Mouse (Mus musculus) forebrain, embryonic 12.5 days (tissue): Measurements from ENCODE around the gene Ldlr. TPM values are rescaled to one million over a fixed set of nuclear protein-coding genes. Genes with fewer than 3 reads are reported as not detected.
"Not testable (repeated sequence)": the region's sequence is repeated elsewhere in the genome, so short reads cannot be mapped to it uniquely, and the experiment has no call there.

Source experiments
- ATAC-seq: fragments of 200-750 bp; cut with Nextera tagmentation; 2 replicates; pipeline ENCODE4 v1.8.0; 2017; ENCODE audit warnings: moderate TSS enrichment; ENCODE audit not compliant: low FRiP score
- H3K27ac ChIP-seq: fragments of 300-500 bp; sonication (generic); 2 replicates; pipeline ENCODE4 v1.5.1; 2016; ENCODE audit warnings: mild to moderate bottlenecking
- H3K27me3 ChIP-seq: fragments of 300-500 bp; sonication (generic); 2 replicates; pipeline ENCODE4 v1.6.1; 2016; ENCODE audit warnings: mild to moderate bottlenecking
- H3K36me3 ChIP-seq: fragments of 300-500 bp; sonication (generic); replicated peaks from 2 replicates; pipeline ENCODE4 v1.6.1; 2016; ENCODE audit warnings: mild to moderate bottlenecking
- H3K4me1 ChIP-seq: fragments of 300-500 bp; sonication (generic); 2 replicates; pipeline ENCODE4 v1.6.1; 2016
- H3K4me2 ChIP-seq: fragments of 300-500 bp; sonication (generic); 2 replicates; pipeline ENCODE4 v1.6.1; 2016; ENCODE audit warnings: mild to moderate bottlenecking, moderate library complexity
- H3K4me3 ChIP-seq: fragments of 300-500 bp; sonication (generic); replicated peaks from 2 replicates; pipeline ENCODE4 v1.5.1; 2016; ENCODE audit warnings: mild to moderate bottlenecking
- H3K9ac ChIP-seq: fragments of 300-500 bp; sonication (generic); 2 replicates; pipeline ENCODE4 v1.6.1; 2016; ENCODE audit warnings: mild to moderate bottlenecking
- H3K9me3 ChIP-seq: fragments of 300-500 bp; sonication (generic); 2 replicates; pipeline ENCODE4 v1.6.1; 2016
- WGBS: fragments of 180-500 bp; shearing (Covaris S2); methylation state at CpG from one replicate; pipeline ENCODE4 v1.1.7; 2016; 5-methylcytosine and 5-hydroxymethylcytosine counted together
- polyA plus RNA-seq: library from polyadenylated mRNA; unstranded; fragments of >200 nt; fragmentation: Nextera tagmentation; extraction: Ambion mirVana; gene quantifications from 2 replicates; pipeline ENCODE4 v1.2.1, GENCODE M21; 2016

Gene Ldlr
- polyA plus RNA-seq, 1 experiment from 2014 or later: 40.3 TPM

DNA sequence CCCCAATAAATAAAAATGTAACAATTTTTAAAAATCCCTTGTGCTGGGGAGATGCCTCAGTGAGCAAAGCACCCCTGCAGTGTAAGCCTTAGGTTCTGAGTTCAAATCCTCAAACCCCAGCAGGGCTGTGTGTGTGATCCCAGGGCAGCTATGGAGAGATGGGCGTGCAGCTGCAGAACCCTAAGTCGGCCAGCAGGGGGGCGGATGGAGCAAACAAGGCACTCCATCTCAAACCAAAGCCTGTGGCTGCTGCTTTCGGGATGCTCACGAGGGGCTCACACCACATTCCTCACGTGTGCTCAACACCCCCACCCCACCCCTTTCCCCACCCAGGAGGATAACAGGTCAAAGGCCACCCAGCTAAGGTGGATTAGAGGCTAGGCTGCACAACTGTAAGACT is 63.6 kb downstream of the Ldlr start:
- no peak overlapping the region for H3K27ac ChIP-seq
- 7% methylated on average over 6 of the region's 6 CpGs for WGBS
- H3K27me3 ChIP-seq: no peaks in the 10 kb centered on the region
- H3K4me2 ChIP-seq: 0 out of 2 replicates have a peak overlapping the region, but pooled peaks have one; percentile 2
- no peaks in the 10 kb centered on the region for H3K4me1 ChIP-seq
- no peaks in the 10 kb centered on the region for H3K9me3 ChIP-seq
- peak; percentile 39; the same call in 1 of the 2 replicates for ATAC-seq
- H3K36me3 ChIP-seq: 0 out of 2 replicates have a peak, but pooled peaks cover 5% of the 10 kb centered on the region
- peak overlapping the region; percentile 25; the same call in 1 of the 2 replicates for H3K9ac ChIP-seq
- H3K4me3 ChIP-seq: no peak overlapping the region

- Histone ChIP-seq H3K27me3 (no peaks in the 10 kb centered on the region), H3K9ac (no peak overlapping the region), H3K4me3 (no peak overlapping the region), H3K27ac (no peak overlapping the region), H3K9me3 (no peaks in the 10 kb centered on the region), H3K36me3 (0 out of 2 replicates have a peak, but pooled peaks cover 5% of the 10 kb centered on the region), H3K4me1 (no peaks in the 10 kb centered on the region), H3K4me2 (no peak overlapping the region)
- WGBS: 88% methylated on average over 5 of the region's 5 CpGs
- ATAC-seq: no peak
These were observed 64.4 kb downstream of the Ldlr start for GRCm38 (mm10) chr9:21787654-21788053.

DNA sequence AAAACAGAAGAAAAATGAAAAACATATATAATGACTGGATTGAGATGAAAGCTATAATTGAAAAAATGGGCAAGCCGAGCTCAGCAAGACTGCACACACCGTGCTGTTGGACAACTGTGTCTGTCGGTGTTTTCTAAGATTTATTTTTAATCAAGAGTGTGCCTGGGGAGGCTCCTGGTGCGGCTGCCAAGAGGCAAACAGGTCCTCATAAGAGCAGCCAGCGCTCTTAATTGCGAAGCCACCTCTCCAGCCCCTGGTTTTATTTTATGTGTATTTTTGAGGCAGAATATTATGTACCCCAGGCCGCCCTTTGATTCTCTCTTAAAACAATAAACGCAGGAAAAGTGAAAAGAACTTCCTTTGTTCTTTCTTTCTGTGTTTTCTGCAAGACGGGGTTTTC is 65.0 kb downstream of the Ldlr start:
- H3K27me3 ChIP-seq: no peaks in the 10 kb centered on the region
- ATAC-seq: no peak
- H3K9ac ChIP-seq: no peak overlapping the region
- 83% methylated on average over 9 of the region's 9 CpGs for WGBS
- H3K36me3 ChIP-seq: peaks cover 6% of the 10 kb centered on the region; the same call in 1 of the 2 replicates
- H3K27ac ChIP-seq: no peak overlapping the region
- no peak overlapping the region for H3K4me2 ChIP-seq
- no peaks in the 10 kb centered on the region for H3K4me1 ChIP-seq
- H3K9me3 ChIP-seq: no peaks in the 10 kb centered on the region
- H3K4me3 ChIP-seq: no peak overlapping the region

DNA sequence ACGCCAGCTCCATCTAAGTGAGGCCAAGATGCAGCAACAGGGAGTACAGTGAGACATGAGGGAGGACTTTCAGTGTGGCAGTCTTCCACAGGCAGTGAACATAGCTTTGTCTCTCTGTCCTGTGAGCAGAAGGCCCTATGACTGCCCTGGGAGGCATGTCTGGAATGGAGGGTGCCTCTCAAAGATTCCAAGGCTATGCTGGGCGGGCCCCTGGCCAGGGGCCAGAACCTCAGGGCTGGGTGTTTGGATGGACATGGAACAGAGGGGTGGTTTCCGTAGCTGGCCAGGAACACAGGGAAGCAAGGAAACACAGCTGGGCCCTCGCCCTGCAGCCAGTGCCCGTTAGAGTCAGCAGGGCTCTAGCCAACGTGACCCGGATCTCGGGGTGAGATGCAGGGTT is 68.6 kb downstream of the Ldlr start:
- H3K27me3 ChIP-seq: no peaks in the 10 kb centered on the region
- no peak overlapping the region for H3K4me2 ChIP-seq
- 91% methylated on average over 8 of the region's 8 CpGs for WGBS
- no peak for ATAC-seq
- no peak overlapping the region for H3K4me3 ChIP-seq
- peaks cover 17% of the 10 kb centered on the region for H3K36me3 ChIP-seq
- H3K4me1 ChIP-seq: peaks cover 6% of the 10 kb centered on the region
- no peaks in the 10 kb centered on the region for H3K9me3 ChIP-seq
- H3K9ac ChIP-seq: no peak overlapping the region
- H3K27ac ChIP-seq: no peak overlapping the region

GRCm38 (mm10) chr9:21792644-21793043 is 69.4 kb downstream of the Ldlr start:
- no peaks in the 10 kb centered on the region for H3K27me3 ChIP-seq
- H3K27ac ChIP-seq: 0 out of 2 replicates have a peak overlapping the region, but pooled peaks have one; percentile 5
- no peak overlapping the region for H3K4me2 ChIP-seq
- WGBS: 83% methylated on average over 8 of the region's 8 CpGs
- no peak overlapping the region for H3K9ac ChIP-seq
- ATAC-seq: no peak
- H3K9me3 ChIP-seq: no peaks in the 10 kb centered on the region
- peaks cover 13% of the 10 kb centered on the region for H3K4me1 ChIP-seq
- H3K4me3 ChIP-seq: no peak overlapping the region
- H3K36me3 ChIP-seq: peaks cover 17% of the 10 kb centered on the region

DNA sequence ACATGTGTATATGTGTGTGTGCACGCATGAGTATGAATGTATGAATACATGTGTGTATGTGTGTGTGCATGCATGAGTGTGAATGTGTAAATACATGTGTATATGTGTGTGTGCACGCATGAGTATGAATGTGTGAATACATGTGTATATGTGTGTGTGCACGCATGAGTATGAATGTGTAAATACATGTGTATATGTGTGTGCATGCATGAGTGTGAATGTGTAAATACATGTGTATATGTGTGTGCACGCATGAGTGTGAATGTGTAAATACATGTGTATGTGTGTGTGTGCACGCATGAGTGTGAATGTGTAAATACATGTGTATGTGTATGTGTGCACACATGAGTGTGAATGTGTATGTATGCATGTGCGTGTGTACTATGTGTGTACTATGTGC is 70.2 kb downstream of the Ldlr start:
- peaks cover 18% of the 10 kb centered on the region for H3K4me1 ChIP-seq
- H3K4me2 ChIP-seq, H3K9me3 ChIP-seq, H3K27ac ChIP-seq, ATAC-seq, H3K4me3 ChIP-seq, H3K27me3 ChIP-seq, H3K9ac ChIP-seq: not testable (repeated sequence)
- WGBS: 97% methylated on average over 6 of the region's 6 CpGs
- H3K36me3 ChIP-seq: peaks cover 17% of the 10 kb centered on the region

DNA sequence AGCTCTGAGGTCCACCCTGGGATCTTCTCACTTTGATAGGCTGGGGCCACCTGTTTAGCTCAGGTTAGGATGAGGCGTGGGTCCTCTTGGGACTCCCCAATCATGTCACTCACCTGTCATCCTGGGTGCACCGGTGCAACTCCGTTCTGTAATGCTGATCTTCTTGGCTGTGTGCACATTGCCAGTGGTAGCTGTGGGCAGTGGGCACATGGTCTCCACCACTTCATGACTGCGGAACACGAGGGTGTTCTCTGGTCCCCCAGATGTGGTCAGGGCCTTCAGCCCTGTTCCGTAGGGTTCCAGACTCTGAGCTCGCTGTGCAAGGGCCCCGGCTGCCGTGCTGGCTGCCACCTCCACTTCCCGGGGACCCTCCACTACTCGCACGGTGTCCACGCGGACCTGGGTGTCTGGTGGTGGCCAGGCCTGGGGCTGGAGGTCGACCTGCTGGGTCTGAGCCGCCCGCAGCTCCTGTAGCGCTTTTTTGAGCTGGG is 71.1 kb downstream of the Ldlr start:
- Histone ChIP-seq H3K27ac (no peak overlapping the region), H3K9me3 (no peaks in the 10 kb centered on the region), H3K4me2 (no peak overlapping the region), H3K4me3 (no peak overlapping the region), H3K27me3 (peaks cover 3% of the 10 kb centered on the region; the same call in 1 of the 2 replicates), H3K4me1 (peaks cover 22% of the 10 kb centered on the region), H3K36me3 (peaks cover 14% of the 10 kb centered on the region), H3K9ac (no peak overlapping the region)
- WGBS: 96% methylated on average over 18 of the region's 18 CpGs
- no peak for ATAC-seq

DNA sequence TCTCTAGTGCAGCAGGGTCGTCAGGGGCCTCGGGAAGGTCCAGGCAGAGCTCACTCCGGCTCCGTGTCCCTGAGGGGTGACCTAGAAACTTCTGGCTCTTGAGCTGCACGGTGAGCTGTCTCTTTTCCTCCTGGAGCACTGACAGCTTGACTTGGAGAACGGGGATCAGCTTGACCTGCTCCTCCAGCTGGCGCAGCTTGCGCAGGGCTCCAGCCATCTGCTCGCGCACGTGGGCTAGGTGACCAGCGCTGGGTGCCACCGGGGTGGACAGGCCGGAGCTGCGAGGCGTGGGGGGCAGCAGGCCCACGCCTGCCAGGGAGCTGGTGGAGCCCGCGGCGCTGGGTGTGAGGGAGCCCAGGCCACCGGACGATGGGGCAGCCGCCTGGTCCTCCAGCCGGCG is 71.6 kb downstream of the Ldlr start:
- Histone ChIP-seq H3K4me3 (no peak overlapping the region), H3K36me3 (peaks cover 14% of the 10 kb centered on the region)
- WGBS: 95% methylated on average over 25 of the region's 25 CpGs

DNA sequence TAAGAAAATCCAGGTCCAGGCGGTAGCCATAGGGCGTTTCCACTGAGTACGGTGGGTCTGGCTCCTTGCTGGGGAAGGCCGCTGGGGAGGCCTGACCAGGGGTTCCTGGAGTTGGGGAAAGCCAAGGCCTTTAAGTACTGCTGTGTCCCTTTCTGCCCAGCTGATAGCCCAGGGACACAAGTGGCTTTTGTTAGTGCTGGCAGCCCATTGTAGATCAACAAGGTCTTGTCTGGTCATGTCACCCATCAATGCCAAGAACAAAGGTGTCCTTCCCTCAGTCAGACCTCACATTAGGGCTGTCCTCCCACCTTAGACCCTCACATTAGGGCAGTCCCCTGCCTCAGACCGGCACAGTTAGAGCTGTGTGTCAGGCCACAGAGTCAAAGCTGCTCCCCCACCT is 72.3 kb downstream of the Ldlr start:
- Histone ChIP-seq H3K36me3 (peaks cover 14% of the 10 kb centered on the region), H3K27me3 (peaks cover 3% of the 10 kb centered on the region; the same call in 1 of the 2 replicates), H3K4me2 (no peak overlapping the region), H3K9me3 (no peaks in the 10 kb centered on the region), H3K4me3 (no peak overlapping the region), H3K4me1 (peaks cover 22% of the 10 kb centered on the region), H3K9ac (no peak overlapping the region), H3K27ac (no peak overlapping the region)
- 83% methylated on average over 5 of the region's 5 CpGs for WGBS
- no peak for ATAC-seq

More for the DNA sequence above, 71.6 kb downstream of the Ldlr start:
- no peak overlapping the region for H3K27ac ChIP-seq
- H3K9ac ChIP-seq: no peak overlapping the region
- H3K27me3 ChIP-seq: peaks cover 3% of the 10 kb centered on the region; the same call in 1 of the 2 replicates
- H3K9me3 ChIP-seq: no peaks in the 10 kb centered on the region
- ATAC-seq: no peak
- no peak overlapping the region for H3K4me2 ChIP-seq
- peaks cover 22% of the 10 kb centered on the region for H3K4me1 ChIP-seq

DNA sequence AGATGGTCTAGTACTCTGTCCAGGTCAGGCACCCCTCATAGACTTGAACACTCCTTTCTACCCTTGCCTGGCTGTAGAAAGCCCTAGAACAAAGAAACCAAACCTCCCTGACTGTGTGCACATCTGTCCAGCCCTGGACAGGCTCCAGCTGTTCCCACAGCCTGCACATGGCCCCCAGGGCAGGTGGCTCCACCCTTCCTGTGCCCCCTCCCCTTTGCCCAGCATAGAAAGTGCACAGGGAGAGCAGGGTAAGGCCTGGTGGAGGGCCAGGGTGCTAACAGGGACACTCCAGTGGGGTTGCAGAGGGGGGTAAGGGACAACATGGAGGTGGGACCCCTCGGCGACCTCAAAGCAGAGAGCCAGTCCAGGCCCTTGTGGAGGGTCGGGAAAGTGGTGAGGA is 73.0 kb downstream of the Ldlr start:
- Histone ChIP-seq H3K36me3 (peaks cover 14% of the 10 kb centered on the region), H3K9me3 (no peaks in the 10 kb centered on the region), H3K4me3 (no peak overlapping the region), H3K4me1 (peaks cover 22% of the 10 kb centered on the region), H3K27ac (no peak overlapping the region), H3K27me3 (peaks cover 3% of the 10 kb centered on the region; the same call in 1 of the 2 replicates), H3K9ac (no peak overlapping the region), H3K4me2 (no peak overlapping the region)
- no peak for ATAC-seq
- 64% methylated on average over 3 of the region's 3 CpGs for WGBS

DNA sequence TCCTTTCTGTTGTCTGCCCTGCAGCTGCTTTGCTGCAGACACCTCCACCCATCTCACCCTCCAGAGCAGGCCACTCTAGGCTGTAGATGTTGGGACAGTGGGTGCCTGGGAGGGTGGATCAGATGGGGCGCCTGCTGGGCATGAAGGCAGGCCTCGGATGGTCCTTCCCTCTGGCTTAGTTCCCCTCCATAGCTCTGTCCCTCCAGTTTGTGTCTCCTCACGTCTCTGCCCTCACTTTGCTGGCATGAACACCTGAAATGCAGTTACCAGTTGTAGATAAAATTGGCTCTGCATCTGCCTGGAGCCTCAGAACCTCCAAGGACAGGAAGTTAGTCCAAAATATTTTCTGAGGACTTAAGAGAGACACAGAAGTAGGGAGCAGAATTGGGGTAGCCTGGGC is 73.6 kb downstream of the Ldlr start:
- peaks cover 22% of the 10 kb centered on the region for H3K4me1 ChIP-seq
- H3K27ac ChIP-seq: no peak overlapping the region
- H3K9ac ChIP-seq: no peak overlapping the region
- no peak for ATAC-seq
- no peaks in the 10 kb centered on the region for H3K9me3 ChIP-seq
- peaks cover 14% of the 10 kb centered on the region for H3K36me3 ChIP-seq
- H3K4me3 ChIP-seq: no peak overlapping the region
- peaks cover 3% of the 10 kb centered on the region; the same call in 1 of the 2 replicates for H3K27me3 ChIP-seq
- WGBS: 74% methylated on average over 3 of the region's 3 CpGs
- H3K4me2 ChIP-seq: no peak overlapping the region

DNA sequence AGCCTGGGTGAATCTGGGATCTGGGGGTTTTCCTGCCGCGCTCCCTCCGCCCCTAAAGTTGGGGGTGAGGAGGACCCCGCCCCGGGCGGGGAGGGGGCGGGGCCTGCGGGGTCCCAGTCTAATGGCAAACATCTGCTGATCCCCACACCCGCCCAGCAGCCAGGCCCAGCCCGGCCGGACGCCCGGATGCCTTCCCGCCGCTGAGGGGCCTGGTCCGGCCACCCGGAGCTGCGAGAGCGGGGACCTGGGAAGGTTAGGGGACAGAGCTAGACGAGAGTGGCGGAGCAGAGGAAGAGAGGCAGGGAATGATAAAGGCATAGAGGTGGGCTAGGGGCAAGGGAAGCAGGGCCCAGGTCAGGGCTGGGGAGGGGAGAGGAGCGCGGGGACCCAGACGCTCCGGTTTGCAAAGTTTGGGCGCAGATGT is 74.7 kb downstream of the Ldlr start:
- H3K4me2 ChIP-seq: peak overlapping the region; percentile 88
- H3K9ac ChIP-seq: peak overlapping the region; percentile 72
- peaks cover 22% of the 10 kb centered on the region for H3K4me1 ChIP-seq
- H3K27me3 ChIP-seq: peaks cover 3% of the 10 kb centered on the region; the same call in 1 of the 2 replicates
- no peaks in the 10 kb centered on the region for H3K9me3 ChIP-seq
- peak; percentile 50 for ATAC-seq
- WGBS: 0% methylated on average over 23 of the region's 26 CpGs
- peak overlapping the region; percentile 74 for H3K4me3 ChIP-seq
- peak overlapping the region; percentile 75 for H3K27ac ChIP-seq
- peaks cover 14% of the 10 kb centered on the region for H3K36me3 ChIP-seq

GRCm38 (mm10) chr9:21798345-21799009 is 75.2 kb downstream of the Ldlr start, which contains the start of gene Kank2:
Kank2 (minus strand) TSS chr9:21798744.
- ATAC-seq: peak; percentile 87
- Histone ChIP-seq H3K27ac (peak within 1 kb of the TSS; percentile 75), H3K9me3 (no peaks in the 10 kb centered on the region), H3K27me3 (peaks cover 3% of the 10 kb centered on the region; the same call in 1 of the 2 replicates), H3K4me1 (peaks cover 22% of the 10 kb centered on the region), H3K9ac (peak within 1 kb of the TSS; percentile 72), H3K36me3 (peaks cover 12% of the 10 kb centered on the region), H3K4me2 (peak within 1 kb of the TSS; percentile 88), H3K4me3 (peak within 1 kb of the TSS; percentile 74)
- under 1% methylated on average over 51 of the region's 52 CpGs for WGBS
